Mouse (Mus musculus) adrenal gland, adult 2 months (tissue): Measurements from ENCODE around the gene Allc. TPM values are rescaled to one million over a fixed set of nuclear protein-coding genes. Genes with fewer than 3 reads are reported as not detected.

Source experiments
- DNase-seq: peaks from one replicate; pipeline ENCODE4 v3.0.0; 2021
- polyA plus RNA-seq: library from polyadenylated mRNA; depleted of rRNA; stranded (reverse); fragments of >200 nt; gene quantifications from 2 replicates; pipeline ENCODE4 v1.2.3, GENCODE M21; 2012; rRNA removed
- total RNA-seq, 2 experiments: library from RNA; stranded (reverse); gene quantifications; 2 replicates each; pipeline ENCODE4 v1.2.3; 2021

Gene Allc
- total and polyA plus RNA-seq, 3 experiments: not detected

- peak; percentile 16 for DNase-seq
Measured at GRCm38 (mm10) chr12:28579132-28579531, 3.2 kb downstream of the Allc start.

- DNase-seq: no peak
Measured at GRCm38 (mm10) chr12:28578147-28578546, 4.2 kb downstream of the Allc start.

- DNase-seq: no peak
Measured at GRCm38 (mm10) chr12:28575366-28576070, 6.8 kb downstream of the Allc start.

GRCm38 (mm10) chr12:28572241-28572640, 10.1 kb downstream of the Allc start:
- no peak for DNase-seq

- DNase-seq: no peak
Measured at GRCm38 (mm10) chr12:28552299-28552698, 30.0 kb downstream of the Allc start, which contains the start of gene Dcdc2c. Gene Dcdc2c, minus strand, starts transcription at chr12:28552399.

- DNase-seq: no peak
Measured at GRCm38 (mm10) chr12:28551775-28552174, 30.5 kb downstream of the Allc start.

- DNase-seq: no peak
Measured at GRCm38 (mm10) chr12:28548887-28549286, 33.4 kb downstream of the Allc start.

- DNase-seq: no peak
Measured at GRCm38 (mm10) chr12:28514264-28514775, 68.0 kb downstream of the Allc start.

GRCm38 (mm10) chr12:28509699-28510280, 72.5 kb downstream of the Allc start:
- DNase-seq: no peak

Other genes with a start within 250 kb of the Allc start
- gene Dcdc2c, start 30.1 kb downstream of the Allc start, total RNA-seq: under 1 TPM in 1 of 2 experiments, not detected in 1; 0.20 TPM
- gene Dcdc2c, start 30.1 kb downstream of the Allc start, polyA plus RNA-seq: not detected in 2 replicates
- 1 to 10 TPM; 4.1 to 4.5 TPM for gene Colec11, start 40.9 kb upstream of the Allc start, total RNA-seq
- 1.9 and 2.2 TPM in 2 replicates for gene Colec11, start 40.9 kb upstream of the Allc start, polyA plus RNA-seq
- 100 to 1,000 TPM; 166 to 524 TPM for gene Rps7, start 53.4 kb upstream of the Allc start, total RNA-seq
- 79.2 and 83.3 TPM in 2 replicates for gene Rps7, start 53.4 kb upstream of the Allc start, polyA plus RNA-seq
- gene Rnaseh1, start 67.1 kb upstream of the Allc start, total RNA-seq: 10 to 100 TPM in 1 of 2 experiments, 1 to 10 TPM in 1; 9.5 to 14.7 TPM
- gene Rnaseh1, start 67.1 kb upstream of the Allc start, polyA plus RNA-seq: 4.0 and 5.1 TPM in 2 replicates
- gene Adi1, start 92.7 kb upstream of the Allc start, total RNA-seq: 10 to 100 TPM; 80.5 to 83.4 TPM
- 10.6 and 12.3 TPM in 2 replicates for gene Adi1, start 92.7 kb upstream of the Allc start, polyA plus RNA-seq
- 10 to 100 TPM; 32.7 to 39.2 TPM for gene Trappc12, start 167.9 kb upstream of the Allc start, total RNA-seq
- 18.1 and 22.6 TPM in 2 replicates for gene Trappc12, start 167.9 kb upstream of the Allc start, polyA plus RNA-seq
- gene Eipr1, start 169.3 kb upstream of the Allc start, total RNA-seq: 10 to 100 TPM; 21.8 to 23.5 TPM
- gene Eipr1, start 169.3 kb upstream of the Allc start, polyA plus RNA-seq: 23.1 TPM in 2 replicates